Mouse (Mus musculus) ES-Bruce4 (cell line): ENCODE results near the gene Polr3e.

Source experiments
- CTCF ChIP-seq: IDR thresholded peaks from one replicate; pipeline ENCODE4 v1.8.1; 2011; ENCODE audit warnings: low read depth, low read length
- EP300 ChIP-seq: IDR thresholded peaks from 2 replicates; pipeline ENCODE4 v1.6.1; 2011; ENCODE audit warnings: low read depth, low read length; ENCODE audit not compliant: insufficient read depth
- POLR2A ChIP-seq: IDR thresholded peaks from one replicate; pipeline ENCODE4 v1.8.1; 2011; ENCODE audit warnings: low read length; ENCODE audit not compliant: insufficient read depth

GRCm38 (mm10) chr7:120941214-120941613, 23.7 kb downstream of the Polr3e start:
- TF ChIP-seq CTCF (no peak), POLR2A (no peak), EP300 (no peak)
